Comparison of ENCODE assay signal across 8 mouse cellular contexts in the genomic region with DNA sequence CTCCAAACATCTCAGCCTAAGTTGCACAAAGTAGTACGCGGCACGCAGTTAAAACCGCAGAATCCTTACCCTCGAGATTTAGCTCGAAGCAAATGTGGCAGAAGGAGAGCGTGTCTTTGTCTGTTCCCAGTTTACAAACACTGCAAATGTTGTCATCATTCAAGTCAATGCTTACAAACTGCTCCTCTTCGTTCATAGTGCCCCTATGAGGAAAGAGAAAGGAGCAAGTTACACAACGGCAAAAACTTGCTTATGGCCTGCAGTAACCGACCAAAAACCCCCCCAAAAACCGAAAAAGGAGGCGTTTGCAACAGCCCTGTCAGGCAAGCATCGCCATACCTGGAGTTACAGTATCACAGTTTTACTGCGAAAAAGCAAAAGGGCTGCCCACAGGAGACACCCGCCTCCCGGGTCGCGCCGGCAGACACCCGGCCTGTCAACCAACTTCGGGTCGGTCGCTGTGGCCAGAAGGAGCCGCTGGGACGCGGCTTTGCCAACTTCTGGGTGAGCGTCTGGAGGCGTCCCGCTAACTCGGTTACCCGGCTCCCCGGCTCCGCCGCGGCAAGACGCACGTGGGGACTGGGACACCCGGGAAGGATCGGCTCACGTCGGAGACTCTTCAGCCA. TPM values are rescaled to one million over a fixed set of nuclear protein-coding genes. Genes with fewer than 3 reads are reported as not detected.
DNase-seq lines count a peak whose midpoint lies in the region; ATAC-seq lines count a peak whose summit lies in the region.

No protein-coding gene starts in this region.

- H3K4me2 ChIP-seq in kidney, embryonic 14.5 days (replicated peaks; ENCODE audit: low read depth, low read length) = peak overlapping the region; percentile 67
- peak overlapping the region; percentile 56 for H3K4me2 ChIP-seq in embryonic facial prominence, embryonic 12.5 days (replicated peaks)
- peak overlapping the region; percentile 65 for H3K4me2 ChIP-seq in hindbrain, embryonic 12.5 days (replicated peaks)
- H3K4me2 ChIP-seq in liver, embryonic 15.5 days = peak overlapping the region; percentile 79

- H3K4me3 ChIP-seq in kidney, embryonic 14.5 days (ENCODE audit: low read length) = peak overlapping the region; percentile 83
- H3K4me3 ChIP-seq in embryonic facial prominence, embryonic 12.5 days = peak overlapping the region; percentile 61
- peak overlapping the region; percentile 68 for H3K4me3 ChIP-seq in hindbrain, embryonic 12.5 days
- peak overlapping the region; percentile 67 for H3K4me3 ChIP-seq in liver, embryonic 15.5 days (replicated peaks)

- peaks cover 5% of the 10 kb centered on the region; the same call in 1 of the 2 replicates for H3K36me3 ChIP-seq in kidney, embryonic 14.5 days (ENCODE audit: control insufficient read depth, insufficient read depth, low read length)
- peaks cover 7% of the 10 kb centered on the region; the same call in 1 of the 2 replicates for H3K36me3 ChIP-seq in embryonic facial prominence, embryonic 12.5 days
- H3K36me3 ChIP-seq in hindbrain, embryonic 12.5 days = no peaks in the 10 kb centered on the region
- no peaks in the 10 kb centered on the region for H3K36me3 ChIP-seq in liver, embryonic 15.5 days (replicated peaks)

- ATAC-seq in kidney, embryonic 14.5 days (ENCODE audit: low FRiP score, low TSS enrichment) = peak; percentile 77
- ATAC-seq in embryonic facial prominence, embryonic 12.5 days (ENCODE audit: insufficient number of reproducible peaks, insufficient read depth, low FRiP score, low TSS enrichment) = no peak; the same call in 1 of the 2 replicates
- peak; percentile 84 for ATAC-seq in hindbrain, embryonic 12.5 days (ENCODE audit: low FRiP score)
- peak; percentile 52; the same call in 1 of the 2 replicates for ATAC-seq in liver, embryonic 15.5 days (ENCODE audit: insufficient read depth)

- peaks cover 4% of the 10 kb centered on the region for H3K4me1 ChIP-seq in kidney, embryonic 14.5 days (ENCODE audit: control insufficient read depth, insufficient read depth, low read length)
- peaks cover 17% of the 10 kb centered on the region for H3K4me1 ChIP-seq in embryonic facial prominence, embryonic 12.5 days
- peaks cover 21% of the 10 kb centered on the region for H3K4me1 ChIP-seq in hindbrain, embryonic 12.5 days
- H3K4me1 ChIP-seq in liver, embryonic 15.5 days (replicated peaks) = peaks cover 12% of the 10 kb centered on the region

- peak overlapping the region; percentile 84 for H3K9ac ChIP-seq in kidney, embryonic 14.5 days (ENCODE audit: low read depth, low read length)
- peak overlapping the region; percentile 67 for H3K9ac ChIP-seq in embryonic facial prominence, embryonic 12.5 days
- peak overlapping the region; percentile 76 for H3K9ac ChIP-seq in hindbrain, embryonic 12.5 days
- peak overlapping the region; percentile 59 for H3K9ac ChIP-seq in liver, embryonic 15.5 days

- H3K27ac ChIP-seq in kidney, embryonic 14.5 days (ENCODE audit: low read depth, low read length) = peak overlapping the region; percentile 83
- peak overlapping the region; percentile 95 for H3K27ac ChIP-seq in embryonic facial prominence, embryonic 12.5 days
- peak overlapping the region; percentile 78 for H3K27ac ChIP-seq in hindbrain, embryonic 12.5 days
- H3K27ac ChIP-seq in liver, embryonic 15.5 days (replicated peaks) = peak overlapping the region; percentile 67

- DNase-seq in kidney, postnatal 14 days = no peak
- peak; percentile 36 for DNase-seq in NIH3T3 (ENCODE audit: low read depth)
- peak; percentile 84 for DNase-seq in neural tube, embryonic 10.5 days (ENCODE audit: extremely low spot score, low spot score)
- no peak for DNase-seq in layer of hippocampus, postnatal 36 days

- H3K27me3 ChIP-seq in kidney, embryonic 14.5 days (ENCODE audit: control insufficient read depth, insufficient read depth, low read length) = no peaks in the 10 kb centered on the region
- H3K27me3 ChIP-seq in embryonic facial prominence, embryonic 12.5 days = no peaks in the 10 kb centered on the region
- no peaks in the 10 kb centered on the region for H3K27me3 ChIP-seq in hindbrain, embryonic 12.5 days
- no peaks in the 10 kb centered on the region for H3K27me3 ChIP-seq in liver, embryonic 15.5 days

- H3K9me3 ChIP-seq in kidney, embryonic 14.5 days (ENCODE audit: control insufficient read depth, low read length) = no peaks in the 10 kb centered on the region
- H3K9me3 ChIP-seq in embryonic facial prominence, embryonic 12.5 days = no peaks in the 10 kb centered on the region
- no peaks in the 10 kb centered on the region for H3K9me3 ChIP-seq in hindbrain, embryonic 12.5 days (replicated peaks)
- no peaks in the 10 kb centered on the region for H3K9me3 ChIP-seq in liver, embryonic 15.5 days (replicated peaks)

- under 1% methylated on average over 41 of the region's 41 CpGs for WGBS in kidney, embryonic 14.5 days
- WGBS in embryonic facial prominence, embryonic 12.5 days = under 1% methylated on average over 41 of the region's 41 CpGs
- WGBS in hindbrain, embryonic 12.5 days = under 1% methylated on average over 41 of the region's 41 CpGs
- whole genome bisulfite sequencing in liver, embryonic 15.5 days (ENCODE audit: insufficient replicate concordance) = under 1% methylated on average over 41 of the region's 41 CpGs

RNA-seq across cellular contexts. Expression of a gene that starts 0.5 kb away (rescaled TPM):
- polyA plus RNA-seq in kidney, embryonic 14.5 days (2014; fragmentation: Nextera tagmentation; extraction: Ambion mirVana) = 12.7 and 17.9 TPM in 2 replicates
- 27.0 and 28.8 TPM in 2 replicates for polyA plus RNA-seq in embryonic facial prominence, embryonic 12.5 days (2016; fragmentation: Nextera tagmentation; extraction: Ambion mirVana)
- polyA plus RNA-seq in hindbrain, embryonic 12.5 days (2016; fragmentation: Nextera tagmentation; extraction: Ambion mirVana) = 15.0 and 16.4 TPM in 2 replicates
- polyA plus RNA-seq in liver, embryonic 15.5 days (2015; fragmentation: Nextera tagmentation; extraction: Ambion mirVana) = 3.5 and 4.0 TPM in 2 replicates
- 10 to 100 TPM; 13.4 to 15.0 TPM for total RNA-seq in layer of hippocampus, postnatal 36 days (2021)

Comparison
In these comparisons a context has a peak if more than half of its experiments do, and no peak if none do; other contexts are left out.
1. DNase-seq: peak in NIH3T3 (single experiment) and neural tube, embryonic 10.5 days (single experiment); none in kidney, postnatal 14 days (single experiment) and layer of hippocampus, postnatal 36 days (0 of 2).
2. Peak in every context shown above with its lines, with median percentiles within 50 percentile points of each other: H3K27ac ChIP-seq, H3K4me2 ChIP-seq, H3K4me3 ChIP-seq and H3K9ac ChIP-seq.